Mouse (Mus musculus) limb, embryonic 11.5 days (tissue): ENCODE results near the gene Upk2. TPM values are rescaled to one million over a fixed set of nuclear protein-coding genes. Genes with fewer than 3 reads are reported as not detected.
A peak's percentile ranks its signal among the peaks of the same experiment; 100 is the strongest.

Experiments used
- ATAC-seq: fragments of 200-750 bp; cut with Nextera tagmentation; 2 replicates; pipeline ENCODE4 v1.8.0; 2017; ENCODE audit warnings: low read depth; ENCODE audit not compliant: insufficient number of reproducible peaks, low FRiP score, low TSS enrichment
- DNase-seq: peaks from one replicate; pipeline ENCODE4 v3.0.0-alpha.2; 2015; ENCODE audit warnings: low spot score
- H3K27ac ChIP-seq: fragments of 300-500 bp; sonication (generic); replicated peaks from 2 replicates; pipeline ENCODE4 v1.5.1; 2014; ENCODE audit warnings: low read depth, mild to moderate bottlenecking, low read length
- H3K27me3 ChIP-seq: fragments of 300-500 bp; sonication (generic); 2 replicates; pipeline ENCODE4 v1.6.1; 2014; ENCODE audit warnings: mild to moderate bottlenecking, low read length, mixed read lengths; ENCODE audit not compliant: control insufficient read depth, insufficient read depth
- H3K36me3 ChIP-seq: fragments of 300-500 bp; sonication (generic); 2 replicates; pipeline ENCODE4 v1.6.1; 2014; ENCODE audit warnings: mild to moderate bottlenecking, low read length, moderate library complexity, mixed read lengths; ENCODE audit not compliant: control insufficient read depth, insufficient read depth
- H3K4me1 ChIP-seq: fragments of 300-500 bp; sonication (generic); 2 replicates; pipeline ENCODE4 v1.6.1; 2014; ENCODE audit warnings: low read length, mixed read lengths; ENCODE audit not compliant: control insufficient read depth, insufficient read depth
- H3K4me2 ChIP-seq: fragments of 300-500 bp; sonication (generic); 2 replicates; pipeline ENCODE4 v1.6.1; 2014; ENCODE audit warnings: low read depth, mild to moderate bottlenecking, moderate library complexity; ENCODE audit not compliant: severe bottlenecking
- H3K4me3 ChIP-seq: fragments of 300-500 bp; sonication (generic); 2 replicates; pipeline ENCODE4 v1.5.1; 2014; ENCODE audit warnings: low read depth, low read length
- H3K9ac ChIP-seq: fragments of 300-500 bp; sonication (generic); 2 replicates; pipeline ENCODE4 v1.6.1; 2014; ENCODE audit warnings: mild to moderate bottlenecking, low read length
- H3K9me3 ChIP-seq: fragments of 300-500 bp; sonication (generic); 2 replicates; pipeline ENCODE4 v1.6.1; 2016; ENCODE audit warnings: low read length; ENCODE audit not compliant: control insufficient read depth
- WGBS: fragments of 180-500 bp; shearing (Covaris S2); extraction: QIAGEN DNeasy Blood & Tissue Kit; methylation state at CpG from one replicate; pipeline ENCODE4 v1.1.7; 2014; 5-methylcytosine and 5-hydroxymethylcytosine counted together
- polyA plus RNA-seq: library from polyadenylated mRNA; unstranded; fragments of >200 nt; fragmentation: Nextera tagmentation; extraction: Ambion mirVana; gene quantifications from 2 replicates; pipeline ENCODE4 v1.2.1, GENCODE M21; 2014

Gene Upk2
- polyA plus RNA-seq, 1 experiment from 2014 or later: 0.59 TPM

GRCm38 (mm10) chr9:44490086-44490967, 35.6 kb upstream of the Upk2 start:
- Histone ChIP-seq H3K9me3 (no peaks in the 10 kb centered on the region), H3K4me1 (peaks cover 90% of the 10 kb centered on the region), H3K4me3 (peak overlapping the region; percentile 14; the same call in 1 of the 2 replicates), H3K27me3 (no peaks in the 10 kb centered on the region), H3K27ac (peak overlapping the region; percentile 74), H3K9ac (no peak overlapping the region), H3K36me3 (no peaks in the 10 kb centered on the region), H3K4me2 (peak overlapping the region; percentile 81; the same call in 1 of the 2 replicates)
- 12% methylated on average over 17 of the region's 17 CpGs for WGBS
- ATAC-seq: 0 out of 2 replicates have a peak, but pooled peaks have one; percentile 15
- no peak for DNase-seq

- Histone ChIP-seq H3K9me3 (no peaks in the 10 kb centered on the region), H3K4me2 (peak overlapping the region; percentile 81), H3K4me1 (peaks cover 90% of the 10 kb centered on the region), H3K27me3 (no peaks in the 10 kb centered on the region), H3K4me3 (peak overlapping the region; percentile 14; the same call in 1 of the 2 replicates), H3K36me3 (no peaks in the 10 kb centered on the region), H3K9ac (peak overlapping the region; percentile 45), H3K27ac (peak overlapping the region; percentile 74)
- WGBS: 5% methylated on average over 16 of the region's 17 CpGs
- no peak for DNase-seq
- ATAC-seq: no peak
These were observed 34.9 kb upstream of the Upk2 start for GRCm38 (mm10) chr9:44489651-44490085.

GRCm38 (mm10) chr9:44488855-44489381, 34.1 kb upstream of the Upk2 start:
- peaks cover 89% of the 10 kb centered on the region for H3K4me1 ChIP-seq
- H3K36me3 ChIP-seq: no peaks in the 10 kb centered on the region
- WGBS: 4% methylated on average over 5 of the region's 5 CpGs
- H3K27me3 ChIP-seq: no peaks in the 10 kb centered on the region
- ATAC-seq (no peak), DNase-seq (no peak)
- H3K4me3 ChIP-seq: 0 out of 2 replicates have a peak overlapping the region, but pooled peaks have one; percentile 10
- peak overlapping the region; percentile 81 for H3K4me2 ChIP-seq
- peak overlapping the region; percentile 45 for H3K9ac ChIP-seq
- H3K27ac ChIP-seq: peak overlapping the region; percentile 74
- H3K9me3 ChIP-seq: no peaks in the 10 kb centered on the region

- Histone ChIP-seq H3K9ac (no peak overlapping the region), H3K27ac (peak overlapping the region; percentile 74), H3K4me2 (peak overlapping the region; percentile 81), H3K4me1 (peaks cover 87% of the 10 kb centered on the region), H3K4me3 (peak overlapping the region; percentile 5; the same call in 1 of the 2 replicates), H3K27me3 (no peaks in the 10 kb centered on the region), H3K36me3 (no peaks in the 10 kb centered on the region), H3K9me3 (no peaks in the 10 kb centered on the region)
- no peak for DNase-seq
- no peak for ATAC-seq
- 17% methylated on average over 8 of the region's 8 CpGs for WGBS
These were observed 33.6 kb upstream of the Upk2 start for GRCm38 (mm10) chr9:44488416-44488815.

GRCm38 (mm10) chr9:44487441-44487840, 32.7 kb upstream of the Upk2 start:
- H3K9me3 ChIP-seq: no peaks in the 10 kb centered on the region
- H3K27ac ChIP-seq: peak overlapping the region; percentile 74; the same call in 1 of the 2 replicates
- H3K4me3 ChIP-seq: peak overlapping the region; percentile 18
- WGBS: 8% methylated on average over 7 of the region's 7 CpGs
- H3K9ac ChIP-seq: peak overlapping the region; percentile 37; the same call in 1 of the 2 replicates
- H3K36me3 ChIP-seq: no peaks in the 10 kb centered on the region
- ATAC-seq: no peak
- peaks cover 77% of the 10 kb centered on the region for H3K4me1 ChIP-seq
- H3K27me3 ChIP-seq: no peaks in the 10 kb centered on the region
- DNase-seq: no peak
- H3K4me2 ChIP-seq: peak overlapping the region; percentile 81

GRCm38 (mm10) chr9:44486741-44487421, 32.1 kb upstream of the Upk2 start:
- no peaks in the 10 kb centered on the region for H3K9me3 ChIP-seq
- DNase-seq (no peak), ATAC-seq (no peak)
- 0 out of 2 replicates have a peak overlapping the region, but pooled peaks have one; percentile 51 for H3K27ac ChIP-seq
- no peaks in the 10 kb centered on the region for H3K36me3 ChIP-seq
- WGBS: 19% methylated on average over 15 of the region's 15 CpGs
- H3K4me2 ChIP-seq: peak overlapping the region; percentile 81
- no peak overlapping the region; the same call in 1 of the 2 replicates for H3K9ac ChIP-seq
- H3K4me1 ChIP-seq: peaks cover 79% of the 10 kb centered on the region
- H3K27me3 ChIP-seq: no peaks in the 10 kb centered on the region
- H3K4me3 ChIP-seq: peak overlapping the region; percentile 18

GRCm38 (mm10) chr9:44486335-44486734, 31.6 kb upstream of the Upk2 start:
- 2% methylated on average over 3 of the region's 3 CpGs for WGBS
- H3K4me3 ChIP-seq: peak overlapping the region; percentile 18; the same call in 1 of the 2 replicates
- H3K9ac ChIP-seq: no peak overlapping the region
- no peaks in the 10 kb centered on the region for H3K36me3 ChIP-seq
- H3K4me2 ChIP-seq: peak overlapping the region; percentile 81
- ATAC-seq: no peak
- peaks cover 78% of the 10 kb centered on the region for H3K4me1 ChIP-seq
- H3K9me3 ChIP-seq: no peaks in the 10 kb centered on the region
- DNase-seq: peak; percentile 46
- H3K27me3 ChIP-seq: no peaks in the 10 kb centered on the region
- 0 out of 2 replicates have a peak overlapping the region, but pooled peaks have one; percentile 36 for H3K27ac ChIP-seq
